Mouse (Mus musculus): ENCODE data around the gene Gne.

DNA sequence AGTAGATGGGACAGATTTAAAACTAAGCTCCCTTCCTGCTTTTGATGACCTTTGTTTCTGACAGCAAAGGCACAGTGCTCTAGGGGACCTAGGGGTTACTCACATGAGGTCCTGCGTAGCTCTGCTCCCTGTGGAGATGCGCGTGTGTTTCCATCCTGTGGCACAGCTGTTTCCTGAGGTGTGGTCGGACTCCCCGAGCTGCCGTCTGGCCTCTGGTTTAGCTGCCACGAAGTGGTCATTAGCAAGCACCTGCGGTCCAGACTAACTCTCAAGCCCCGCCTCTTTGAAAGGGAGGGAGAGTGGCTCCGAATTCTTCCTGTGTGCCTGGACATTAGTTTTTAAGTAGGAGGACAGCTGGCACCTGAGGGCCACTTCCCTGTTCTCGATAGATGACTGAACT, at the start of gene Gne:
- TF ChIP-seq CTCF (IDR thresholded peaks at IDR 0.05; ENCODE audit: low read depth, low read length) = no peak
- no peak for TF ChIP-seq POLR2A (IDR thresholded peaks at IDR 0.05; ENCODE audit: borderline replicate concordance, low read depth, low read length)
